Mouse (Mus musculus) ES-Bruce4 (cell line): ENCODE data around the gene Hid1. TPM values are rescaled to one million over a fixed set of nuclear protein-coding genes. Genes with fewer than 3 reads are reported as not detected.
A peak's percentile ranks its signal among the peaks of the same experiment; 100 is the strongest.

Experiments
- H3K27ac ChIP-seq: 2 replicates; pipeline ENCODE4 v1.5.1; 2012; ENCODE audit warnings: low read length, inconsistent platforms; ENCODE audit not compliant: insufficient read depth
- H3K27me3 ChIP-seq: 2 replicates; pipeline ENCODE4 v1.6.1; 2012; ENCODE audit warnings: mild to moderate bottlenecking, low read length, inconsistent platforms; ENCODE audit not compliant: control insufficient read depth, poor library complexity, insufficient read depth, severe bottlenecking
- H3K36me3 ChIP-seq: 2 replicates; pipeline ENCODE4 v1.6.1; 2012; ENCODE audit warnings: inconsistent platforms, mild to moderate bottlenecking, low read length, moderate library complexity; ENCODE audit not compliant: control insufficient read depth, poor library complexity, insufficient read depth, severe bottlenecking
- H3K4me1 ChIP-seq: one replicate; pipeline ENCODE4 v1.8.1; 2011; ENCODE audit warnings: low read length; ENCODE audit not compliant: control insufficient read depth, insufficient read depth
- H3K4me3 ChIP-seq: 2 replicates; pipeline ENCODE4 v1.5.1; 2011; ENCODE audit warnings: low read depth, mild to moderate bottlenecking, low read length
- H3K9ac ChIP-seq: 2 replicates; pipeline ENCODE4 v1.6.1; 2012; ENCODE audit warnings: low read depth, mild to moderate bottlenecking, inconsistent platforms; ENCODE audit not compliant: poor library complexity, severe bottlenecking
- H3K9me3 ChIP-seq: replicated peaks from 2 replicates; pipeline ENCODE4 v1.6.1; 2012; ENCODE audit warnings: mild to moderate bottlenecking, low read length, inconsistent platforms; ENCODE audit not compliant: control insufficient read depth, poor library complexity, insufficient read depth, severe bottlenecking
- CTCF ChIP-seq: IDR thresholded peaks from one replicate; pipeline ENCODE4 v1.8.1; 2011; ENCODE audit warnings: low read depth, low read length
- EP300 ChIP-seq: IDR thresholded peaks from 2 replicates; pipeline ENCODE4 v1.6.1; 2011; ENCODE audit warnings: low read depth, low read length; ENCODE audit not compliant: insufficient read depth
- POLR2A ChIP-seq: IDR thresholded peaks from one replicate; pipeline ENCODE4 v1.8.1; 2011; ENCODE audit warnings: low read length; ENCODE audit not compliant: insufficient read depth
- polyA plus RNA-seq: library from polyadenylated mRNA; stranded (reverse); fragments of >200 nt; gene quantifications from 2 replicates; pipeline ENCODE4 v1.2.4, GENCODE M21; 2011; ENCODE audit warnings: low read depth; ENCODE audit not compliant: missing spikeins, insufficient read depth, insufficient read length

The Hid1 gene
- polyA plus RNA-seq, 1 experiment = 2.5 TPM

DNA sequence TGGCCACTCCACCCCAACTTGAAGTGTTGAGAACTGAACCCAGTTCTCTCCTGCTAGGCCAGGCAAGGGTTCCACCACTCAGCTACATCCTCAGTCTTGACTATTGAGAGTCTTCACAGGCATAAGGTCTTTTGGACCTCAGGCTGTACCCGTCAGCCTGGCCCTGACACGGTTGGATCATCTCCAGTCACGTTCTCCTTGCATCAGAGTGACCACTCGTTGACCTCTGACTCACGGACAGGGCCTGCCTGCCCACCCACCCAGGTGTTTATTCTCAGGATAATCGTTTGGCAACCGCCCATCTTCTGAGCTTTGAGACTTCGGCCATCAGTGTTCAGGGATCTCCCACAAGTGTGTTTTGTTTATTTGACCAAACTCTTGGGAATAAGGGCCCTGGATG, 64.4 kb downstream of the Hid1 start:
- H3K27me3 ChIP-seq = no peaks in the 10 kb centered on the region
- no peaks in the 10 kb centered on the region for H3K4me1 ChIP-seq
- TF ChIP-seq CTCF (no peak), EP300 (no peak), POLR2A (no peak)
- no peaks in the 10 kb centered on the region for H3K36me3 ChIP-seq
- no peak overlapping the region for H3K4me3 ChIP-seq
- H3K9ac ChIP-seq = no peak overlapping the region
- H3K9me3 ChIP-seq = no peaks in the 10 kb centered on the region
- no peak overlapping the region for H3K27ac ChIP-seq

DNA sequence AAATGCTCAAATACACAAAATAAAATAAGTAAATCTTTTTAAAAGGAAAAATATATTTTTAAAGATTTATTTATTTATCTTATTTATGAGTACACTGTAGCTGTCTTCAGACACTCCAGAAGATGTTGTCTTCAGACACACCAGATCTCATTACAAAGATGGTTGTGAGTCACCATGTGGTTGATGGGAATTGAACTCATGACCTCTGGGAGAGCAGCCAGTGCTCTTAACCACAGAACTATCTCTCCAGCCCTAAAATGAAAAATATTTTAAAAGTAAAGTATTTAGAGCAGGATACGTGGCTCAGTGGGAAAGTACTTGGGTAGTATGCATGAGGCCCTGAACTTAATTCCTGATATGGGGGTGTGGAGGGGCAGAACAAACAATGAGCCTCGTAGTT, 66.2 kb downstream of the Hid1 start:
- no peak overlapping the region for H3K27ac ChIP-seq
- H3K4me3 ChIP-seq = no peak overlapping the region
- no peak overlapping the region for H3K9ac ChIP-seq
- no peaks in the 10 kb centered on the region for H3K27me3 ChIP-seq
- no peak for TF ChIP-seq POLR2A
- no peaks in the 10 kb centered on the region for H3K9me3 ChIP-seq
- no peaks in the 10 kb centered on the region for H3K36me3 ChIP-seq
- H3K4me1 ChIP-seq = peaks cover under 1% of the 10 kb centered on the region

DNA sequence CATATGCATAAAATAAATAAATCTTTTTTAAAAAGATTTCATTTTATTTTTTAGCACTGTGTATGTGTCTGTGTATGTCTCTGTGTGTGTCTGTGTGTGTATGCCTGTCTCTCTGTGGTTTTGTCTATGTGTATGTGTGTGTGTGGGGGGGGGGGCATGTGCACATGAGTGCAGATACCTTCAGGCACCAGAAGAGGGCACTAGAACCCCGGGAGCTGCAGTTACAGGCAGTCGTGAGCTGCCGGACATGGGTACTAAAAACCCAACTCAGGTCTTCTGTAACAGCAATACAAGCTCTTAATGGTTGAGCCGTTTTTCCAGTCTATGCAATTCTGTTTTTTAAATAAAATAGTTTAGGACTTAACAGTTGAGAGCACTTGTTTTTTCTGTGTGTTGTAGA, 66.8 kb downstream of the Hid1 start:
- no peak overlapping the region for H3K27ac ChIP-seq
- H3K9me3 ChIP-seq = no peaks in the 10 kb centered on the region
- no peak overlapping the region for H3K9ac ChIP-seq
- no peaks in the 10 kb centered on the region for H3K36me3 ChIP-seq
- peak; percentile 55 for TF ChIP-seq CTCF
- no peak for TF ChIP-seq POLR2A
- no peak for TF ChIP-seq EP300
- H3K4me1 ChIP-seq = peaks cover 3% of the 10 kb centered on the region
- H3K27me3 ChIP-seq = no peaks in the 10 kb centered on the region
- no peak overlapping the region for H3K4me3 ChIP-seq

DNA sequence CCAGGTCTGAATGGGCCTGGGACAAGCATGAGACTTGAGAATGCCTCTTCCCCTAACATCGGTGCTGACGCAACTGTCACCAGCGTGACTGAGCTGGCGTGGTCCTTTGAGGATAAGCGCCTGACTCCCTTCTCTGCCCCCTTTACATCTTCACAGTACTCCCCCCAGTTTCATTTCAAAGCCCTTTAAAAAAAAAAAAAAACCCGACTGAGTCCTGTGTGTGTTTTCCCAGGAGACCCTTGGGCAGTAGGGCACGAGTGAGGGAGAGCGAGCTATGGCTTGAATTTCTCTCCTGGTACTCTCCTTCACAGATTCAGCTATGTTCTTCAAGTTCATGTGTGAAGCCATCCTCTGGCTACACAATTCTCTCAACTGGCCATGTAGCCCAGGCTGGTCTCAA, 69.4 kb downstream of the Hid1 start:
- Histone ChIP-seq H3K4me3 (peak overlapping the region; percentile 64; the same call in 1 of the 2 replicates), H3K9me3 (no peaks in the 10 kb centered on the region), H3K27me3 (no peaks in the 10 kb centered on the region), H3K27ac (no peak overlapping the region), H3K9ac (no peak overlapping the region), H3K4me1 (peaks cover 9% of the 10 kb centered on the region), H3K36me3 (no peaks in the 10 kb centered on the region)
- TF ChIP-seq POLR2A = no peak
- TF ChIP-seq EP300 = no peak
- no peak for TF ChIP-seq CTCF

Other genes starting within 250 kb of the Hid1 start
- gene Cd300lf, start 233.8 kb downstream of the Hid1 start, polyA plus RNA-seq = 1.1 TPM in 1 of 2 replicates, not detected in the other
- gene Slc9a3r1, start 204.4 kb downstream of the Hid1 start, polyA plus RNA-seq = 73.2 and 77.8 TPM in 2 replicates
- gene Tmem104, start 180.3 kb downstream of the Hid1 start, polyA plus RNA-seq = 4.8 and 8.0 TPM in 2 replicates
- 13.1 and 16.2 TPM in 2 replicates for gene Nat9, start 179.9 kb downstream of the Hid1 start, polyA plus RNA-seq
- gene Grin2c, start 100.5 kb downstream of the Hid1 start, polyA plus RNA-seq = 0.13 TPM in 1 of 2 replicates, not detected in the other
- 11.6 and 12.8 TPM in 2 replicates for gene Fdxr, start 90.7 kb downstream of the Hid1 start, polyA plus RNA-seq
- 6.7 and 7.1 TPM in 2 replicates for gene Fads6, start 70.1 kb downstream of the Hid1 start, polyA plus RNA-seq
- gene Otop2, start 60.6 kb downstream of the Hid1 start, polyA plus RNA-seq = not detected in 2 replicates
- 0.24 and 0.33 TPM in 2 replicates for gene Ush1g, start 45.7 kb downstream of the Hid1 start, polyA plus RNA-seq
- gene Otop3, start 33.0 kb downstream of the Hid1 start, polyA plus RNA-seq = not detected in 2 replicates
- 12.3 and 14.1 TPM in 2 replicates for gene Cdr2l, start 14.2 kb upstream of the Hid1 start, polyA plus RNA-seq
- 50.9 and 60.6 TPM in 2 replicates for gene Mrpl58, start 36.0 kb upstream of the Hid1 start, polyA plus RNA-seq
- 340 and 358 TPM in 2 replicates for gene Atp5h, start 52.2 kb upstream of the Hid1 start, polyA plus RNA-seq
- gene Kctd2, start 52.4 kb upstream of the Hid1 start, polyA plus RNA-seq = 22.9 and 26.4 TPM in 2 replicates
- gene Trim80, start 72.8 kb upstream of the Hid1 start, polyA plus RNA-seq = not detected in 2 replicates
- not detected in 2 replicates for gene Slc16a5, start 94.7 kb upstream of the Hid1 start, polyA plus RNA-seq
- 3.0 and 3.6 TPM in 2 replicates for gene Armc7, start 107.9 kb upstream of the Hid1 start, polyA plus RNA-seq
- 42.7 and 43.2 TPM in 2 replicates for gene Nt5c, start 124.1 kb upstream of the Hid1 start, polyA plus RNA-seq
- gene Jpt1, start 146.6 kb upstream of the Hid1 start, polyA plus RNA-seq = 163 and 173 TPM in 2 replicates
- 1,012 and 1,017 TPM in 2 replicates for gene Sumo2, start 168.5 kb upstream of the Hid1 start, polyA plus RNA-seq
- gene Nup85, start 196.7 kb upstream of the Hid1 start, polyA plus RNA-seq = 99.9 and 103 TPM in 2 replicates
- 29.3 and 35.5 TPM in 2 replicates for gene Mrps7, start 236.2 kb upstream of the Hid1 start, polyA plus RNA-seq
- gene Gga3, start 236.3 kb upstream of the Hid1 start, polyA plus RNA-seq = 69.3 and 79.4 TPM in 2 replicates
- gene Mif4gd, start 245.2 kb upstream of the Hid1 start, polyA plus RNA-seq = 50.4 and 55.0 TPM in 2 replicates